Mouse (Mus musculus) left cerebral cortex, adult 11 months (tissue): ENCODE measurements around the gene Gm42791.

Experiments used
- DNase-seq: peaks from one replicate; pipeline ENCODE4 v3.0.0; 2022; ENCODE audit warnings: low spot score

Gene Gm42791

GRCm38 (mm10) chr5:148952419-148952818 is 42.5 kb downstream of the Gm42791 start:
- no peak for DNase-seq

- no peak for DNase-seq
Measured at GRCm38 (mm10) chr5:148951360-148951759, 43.6 kb downstream of the Gm42791 start.

GRCm38 (mm10) chr5:148950064-148950463 is 44.9 kb downstream of the Gm42791 start:
- DNase-seq: no peak

GRCm38 (mm10) chr5:148948577-148948976 is 46.4 kb downstream of the Gm42791 start:
- no peak for DNase-seq

GRCm38 (mm10) chr5:148947412-148947811 is 47.5 kb downstream of the Gm42791 start:
- no peak for DNase-seq

GRCm38 (mm10) chr5:148946787-148947186 is 48.2 kb downstream of the Gm42791 start:
- no peak for DNase-seq

- DNase-seq: no peak
Measured at GRCm38 (mm10) chr5:148945735-148946134, 49.2 kb downstream of the Gm42791 start.

GRCm38 (mm10) chr5:148944024-148944423 is 50.9 kb downstream of the Gm42791 start:
- DNase-seq: no peak

GRCm38 (mm10) chr5:148943444-148943843 is 51.5 kb downstream of the Gm42791 start:
- DNase-seq: no peak

GRCm38 (mm10) chr5:148942957-148943356 is 52.0 kb downstream of the Gm42791 start:
- no peak for DNase-seq

GRCm38 (mm10) chr5:148942305-148942704 is 52.6 kb downstream of the Gm42791 start:
- DNase-seq: no peak

GRCm38 (mm10) chr5:148941867-148942266 is 53.1 kb downstream of the Gm42791 start:
- DNase-seq: no peak

- no peak for DNase-seq
Measured at GRCm38 (mm10) chr5:148939948-148940382, 55.0 kb downstream of the Gm42791 start.

- no peak for DNase-seq
Measured at GRCm38 (mm10) chr5:148936516-148936951, 58.4 kb downstream of the Gm42791 start.

GRCm38 (mm10) chr5:148935871-148936270 is 59.1 kb downstream of the Gm42791 start:
- DNase-seq: no peak

- no peak for DNase-seq
Measured at GRCm38 (mm10) chr5:148935071-148935821, 59.7 kb downstream of the Gm42791 start.

GRCm38 (mm10) chr5:148934457-148934856 is 60.5 kb downstream of the Gm42791 start:
- DNase-seq: no peak

- DNase-seq: no peak
Measured at GRCm38 (mm10) chr5:148933767-148934166, 61.2 kb downstream of the Gm42791 start.

- no peak for DNase-seq
Measured at GRCm38 (mm10) chr5:148931301-148931700, 63.6 kb downstream of the Gm42791 start.

- no peak for DNase-seq
Measured at GRCm38 (mm10) chr5:148929116-148929449, 65.9 kb downstream of the Gm42791 start, which contains the start of gene Katnal1. Gene Katnal1, minus strand, starts transcription at chr5:148929320.

- DNase-seq: peak; percentile 94
Measured at GRCm38 (mm10) chr5:148928382-148929115, 66.4 kb downstream of the Gm42791 start.

- DNase-seq: no peak
Measured at GRCm38 (mm10) chr5:148927717-148928223, 67.2 kb downstream of the Gm42791 start.

GRCm38 (mm10) chr5:148924586-148924985 is 70.4 kb downstream of the Gm42791 start:
- no peak for DNase-seq
